Mouse (Mus musculus) left cerebral cortex, postnatal 25 days (tissue): ENCODE data around the gene Atp6v0b. TPM values are rescaled to one million over a fixed set of nuclear protein-coding genes. Genes with fewer than 3 reads are reported as not detected.

Experiments used
- DNase-seq, 2 experiments: peaks; one replicate each; pipeline ENCODE4 v3.0.0; 2022; ENCODE audit warnings: low spot score in 2 of 2, mixed read lengths in 1 of 2
- intact Hi-C: fragments of 180-260 bp; cut with DNase I; formaldehyde crosslinking; loops from one replicate; pipeline ENCODE4 v1.15.1; 2025
- total RNA-seq, 2 experiments: library from RNA; stranded (reverse); gene quantifications; 2 replicates each; pipeline ENCODE4 v1.2.3; 2021

Atp6v0b gene
- total RNA-seq: 100 to 1,000 TPM; 460 to 484 TPM

- intact Hi-C loops: no loop called here
Measured at GRCm38 (mm10) chr4:117887133-117887532, at the start of gene Atp6v0b. Gene Atp6v0b, minus strand, starts transcription at chr4:117887333.

DNA sequence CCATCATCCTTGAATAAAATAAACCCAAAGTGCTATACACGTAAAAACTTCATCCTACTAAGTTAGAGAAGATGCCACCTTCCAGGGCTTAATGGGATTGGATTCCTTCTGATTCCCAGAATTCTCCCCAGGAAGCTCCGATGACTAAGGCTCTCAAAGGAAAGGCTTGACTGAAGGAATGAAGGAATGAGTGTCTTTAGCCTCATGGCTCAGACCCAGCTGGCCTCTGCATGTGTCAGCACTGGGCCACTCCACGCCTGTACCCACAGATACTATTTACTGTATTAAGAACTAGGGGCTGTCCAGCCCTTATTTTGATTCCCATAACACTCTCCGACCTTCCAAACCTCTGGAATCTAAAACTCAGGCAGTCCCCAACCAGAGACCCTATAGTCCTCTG lies 46.9 kb upstream of the Atp6v0b start:
- intact Hi-C loops: no loop called here

More at GRCm38 (mm10) chr4:117887133-117887532, at the start of gene Atp6v0b:
- DNase-seq: peak; percentile 95 to 97

GRCm38 (mm10) chr4:117933248-117933647 lies 46.1 kb upstream of the Atp6v0b start:
- intact Hi-C loops: no loop called here
- no peak for DNase-seq

More for the DNA sequence above, 46.9 kb upstream of the Atp6v0b start:
- no peak for DNase-seq

- no peak for DNase-seq
- intact Hi-C loops: loop anchor here (5.0 kb wide), 5 partner anchors 102 to 363 kb away; partner anchors contain the start of genes Ptprf and St3gal3
Measured at GRCm38 (mm10) chr4:117929391-117929881, 42.3 kb upstream of the Atp6v0b start, which contains the start of gene Artn. Gene Artn, minus strand, starts transcription at chr4:117929763.

DNA sequence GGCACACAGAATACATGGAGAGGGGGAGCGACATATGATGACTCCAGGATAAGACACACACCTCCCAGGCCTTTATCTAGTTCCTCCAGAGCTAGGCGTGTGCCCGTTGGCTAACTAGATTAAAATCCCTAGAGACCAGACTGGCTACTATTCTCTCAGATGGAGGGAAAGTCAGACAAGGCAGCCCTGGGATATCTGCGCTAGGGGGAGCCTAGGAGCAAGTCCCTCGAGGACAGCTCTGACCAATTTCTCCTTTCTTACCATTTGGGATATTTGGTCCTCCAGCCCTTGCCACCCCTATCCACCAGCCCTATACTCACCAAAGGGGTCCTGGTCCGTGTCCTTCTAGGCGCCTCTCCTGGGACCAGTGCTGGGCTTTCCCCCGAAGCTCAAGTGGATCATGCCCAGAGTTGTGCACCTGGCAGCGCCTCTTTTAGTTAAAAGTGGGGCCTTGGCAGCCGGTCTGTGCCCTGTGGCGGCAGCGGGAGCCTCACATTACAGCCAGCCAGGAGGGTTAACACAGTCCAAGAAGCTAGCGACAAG lies 41.6 kb upstream of the Atp6v0b start:
- intact Hi-C loops: loop anchor here (1.0 to 5.0 kb wide), 6 partner anchors 101 to 364 kb away; partner anchors contain the start of genes Ptprf and St3gal3
- DNase-seq: peak in 1 of 2 experiments; percentile 59

GRCm38 (mm10) chr4:117928234-117928633 lies 41.1 kb upstream of the Atp6v0b start:
- intact Hi-C loops: loop anchor here (1.0 to 5.0 kb wide), 6 partner anchors 101 to 364 kb away; partner anchors contain the start of genes Ptprf and St3gal3
- peak in 1 of 2 experiments; percentile 28 for DNase-seq

DNA sequence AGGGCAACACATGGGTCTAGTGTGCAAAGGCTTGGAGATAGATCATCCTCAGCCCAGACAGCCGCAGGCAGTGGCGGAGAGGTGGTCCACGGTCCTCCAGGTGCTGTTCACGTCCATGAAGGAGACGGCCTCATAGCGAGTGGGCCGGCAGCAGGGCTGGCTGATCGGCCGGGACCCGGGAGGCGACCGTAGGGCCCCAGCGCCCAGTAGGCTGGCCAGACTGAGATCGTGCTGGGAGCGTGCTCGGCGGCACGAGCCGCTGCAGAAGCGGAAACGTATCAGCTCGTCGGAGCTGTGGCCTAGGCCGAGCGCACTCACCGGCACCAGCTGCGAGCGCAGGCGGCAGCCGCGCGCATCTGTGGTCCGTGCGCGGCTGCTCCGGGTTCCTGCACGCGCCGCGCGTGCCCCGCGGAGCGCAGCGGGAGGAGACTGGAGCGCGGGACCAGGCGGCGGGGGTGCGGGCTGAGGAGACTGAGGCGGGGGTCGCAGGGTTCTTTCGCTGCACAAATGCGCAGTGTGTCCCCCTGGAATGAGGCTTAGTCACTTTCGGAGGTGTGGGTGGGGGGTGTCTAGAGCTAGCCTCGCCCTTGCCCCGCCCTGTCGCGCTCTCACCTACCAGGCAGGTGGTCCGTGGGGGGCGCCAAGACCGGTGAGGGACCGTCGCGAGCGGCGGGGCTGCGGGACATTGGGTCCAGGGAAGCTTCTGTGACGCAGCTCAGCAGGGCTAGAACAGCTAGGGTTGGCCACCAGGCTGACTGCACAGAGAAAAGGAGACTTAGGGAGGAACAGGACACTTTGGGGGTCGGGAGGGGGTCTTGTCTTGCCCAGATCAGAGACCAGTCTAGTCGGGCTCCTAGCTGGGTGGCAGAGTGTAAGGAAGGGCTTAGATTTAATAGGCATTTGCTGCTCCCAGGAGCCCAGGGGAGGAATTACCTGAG lies 39.7 kb upstream of the Atp6v0b start:
- intact Hi-C loops: loop anchor here (5.0 kb wide), 5 partner anchors 100 to 365 kb away; partner anchors contain the start of genes Ptprf and St3gal3
- peak; percentile 61 to 74 for DNase-seq

DNA sequence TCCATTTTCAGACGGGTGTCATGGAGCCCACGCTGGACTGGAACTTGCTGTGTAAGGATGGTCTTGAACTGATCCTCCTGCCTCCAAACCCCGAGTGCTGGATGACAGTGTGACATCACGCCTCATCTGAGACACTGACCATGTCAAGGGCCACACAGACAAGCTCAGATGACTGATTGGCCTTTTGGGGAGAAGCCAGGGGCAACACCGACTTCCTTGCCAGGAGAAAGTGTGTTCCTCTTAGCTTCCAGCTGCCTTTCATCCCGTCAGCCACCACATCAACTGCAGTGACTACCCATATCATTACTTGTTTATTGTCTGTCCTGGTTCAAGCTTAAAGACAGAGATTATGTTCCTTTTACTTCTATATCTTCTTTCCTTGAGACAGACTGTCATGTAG lies 37.8 kb upstream of the Atp6v0b start:
- no peak for DNase-seq
- intact Hi-C loops: loop anchor here (5.0 kb wide), 5 partner anchors 98 to 367 kb away; partner anchors contain the start of genes Ptprf and St3gal3

DNA sequence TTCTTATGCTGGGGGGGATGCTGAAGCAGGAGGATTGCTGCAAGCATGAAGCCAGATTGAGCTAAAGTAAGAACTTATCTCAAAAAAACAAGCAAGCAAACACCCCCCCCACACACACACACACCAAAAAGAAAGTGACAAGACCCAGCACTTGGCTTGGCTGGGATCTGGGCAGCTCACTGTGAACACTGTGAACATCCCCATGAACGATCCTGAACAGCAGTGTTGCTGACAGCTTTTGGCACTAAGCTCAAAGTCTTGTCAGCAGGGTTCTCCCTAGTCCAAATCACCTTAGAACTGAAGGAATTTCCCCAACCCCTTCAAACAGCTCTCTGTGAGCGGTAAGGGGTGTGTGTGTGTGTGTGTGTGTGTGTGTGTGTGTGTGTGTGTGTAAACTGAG lies 36.3 kb upstream of the Atp6v0b start:
- intact Hi-C loops: no loop called here
- DNase-seq: no peak

DNA sequence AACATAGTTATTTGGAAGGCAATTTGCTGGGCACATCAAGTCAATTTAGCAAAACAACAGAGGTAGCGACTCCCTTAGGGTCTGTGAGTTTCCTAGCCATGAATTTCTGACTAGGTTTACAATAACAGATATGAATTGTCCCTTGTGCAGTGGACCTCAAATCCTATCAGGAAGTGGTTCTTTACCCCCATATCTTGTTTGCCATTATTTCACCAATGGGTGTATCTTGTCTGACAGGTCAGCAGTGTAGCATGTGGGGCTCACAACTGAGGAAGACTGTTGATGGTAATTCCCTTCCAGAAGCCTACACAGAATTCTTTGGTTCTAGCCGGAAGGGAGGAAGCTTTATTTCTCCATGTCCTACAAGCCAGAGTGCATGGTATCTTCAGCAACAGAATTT lies 34.2 kb upstream of the Atp6v0b start:
- DNase-seq: no peak
- intact Hi-C loops: no loop called here

GRCm38 (mm10) chr4:117918762-117919161 lies 31.6 kb upstream of the Atp6v0b start:
- intact Hi-C loops: no loop called here
- DNase-seq: no peak

GRCm38 (mm10) chr4:117918261-117918660 lies 31.1 kb upstream of the Atp6v0b start:
- intact Hi-C loops: no loop called here
- DNase-seq: no peak

- DNase-seq: no peak
- intact Hi-C loops: no loop called here
Measured at GRCm38 (mm10) chr4:117917847-117918246, 30.7 kb upstream of the Atp6v0b start.

- intact Hi-C loops: no loop called here
Measured at GRCm38 (mm10) chr4:117917402-117917801, 30.3 kb upstream of the Atp6v0b start.

GRCm38 (mm10) chr4:117916386-117916785 lies 29.3 kb upstream of the Atp6v0b start:
- intact Hi-C loops: no loop called here
- no peak for DNase-seq

More at GRCm38 (mm10) chr4:117917402-117917801, 30.3 kb upstream of the Atp6v0b start:
- DNase-seq: no peak

DNA sequence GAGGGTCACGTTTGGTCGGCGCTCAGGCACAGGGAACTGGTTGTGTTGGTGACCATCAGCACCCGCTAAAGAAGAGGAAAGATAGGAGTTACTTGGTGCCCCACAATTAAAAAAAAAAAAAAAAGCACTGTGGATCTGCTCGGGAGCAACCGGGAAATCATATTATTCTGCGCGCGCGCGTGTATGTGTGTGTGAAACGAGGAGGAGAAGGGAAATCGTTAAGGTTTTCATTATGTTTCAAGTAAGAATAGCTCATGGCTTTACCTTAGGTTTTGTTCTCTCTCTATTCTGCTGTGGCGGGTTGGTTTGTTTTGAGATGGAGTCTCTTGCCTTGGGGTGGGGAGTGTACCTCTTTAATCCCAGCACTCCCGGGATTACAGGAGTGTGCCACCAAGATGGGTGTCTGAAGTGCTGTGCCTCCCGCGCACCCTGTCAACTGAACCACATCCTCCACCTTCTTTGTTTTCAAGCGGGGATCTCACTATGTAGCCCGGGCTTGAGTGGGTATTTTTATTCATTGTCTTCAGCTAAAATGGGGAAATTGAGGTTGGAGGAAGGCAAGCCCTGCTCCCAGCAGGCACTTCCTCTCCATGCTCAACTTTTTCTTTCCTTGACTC lies 28.5 kb upstream of the Atp6v0b start:
- peak in 1 of 2 experiments; percentile 60 for DNase-seq
- intact Hi-C loops: loop anchor here (2.0 kb wide), 1 partner anchor 23 kb away; the partner anchor contains the start of gene Dph2

GRCm38 (mm10) chr4:117914591-117915442 lies 27.7 kb upstream of the Atp6v0b start, which contains the start of gene Ipo13:
Gene Ipo13, minus strand, starts transcription at chr4:117914999.
- peak; percentile 94 to 95 for DNase-seq
- intact Hi-C loops: loop anchor here (2.0 kb wide), 1 partner anchor 22 kb away; the partner anchor contains the start of gene Dph2

GRCm38 (mm10) chr4:117914031-117914430 lies 26.9 kb upstream of the Atp6v0b start:
- DNase-seq: no peak
- intact Hi-C loops: loop anchor here (2.0 kb wide), 1 partner anchor 21 kb away; the partner anchor contains the start of gene Dph2
